Mouse (Mus musculus): ENCODE data around the gene Slc7a6. TPM values are rescaled to one million over a fixed set of nuclear protein-coding genes. Genes with fewer than 3 reads are reported as not detected.
A peak's percentile ranks its signal among the peaks of the same experiment; 100 is the strongest.

Gene Slc7a6
- polyA plus RNA-seq, 1 experiment = 3.6 TPM

DNA sequence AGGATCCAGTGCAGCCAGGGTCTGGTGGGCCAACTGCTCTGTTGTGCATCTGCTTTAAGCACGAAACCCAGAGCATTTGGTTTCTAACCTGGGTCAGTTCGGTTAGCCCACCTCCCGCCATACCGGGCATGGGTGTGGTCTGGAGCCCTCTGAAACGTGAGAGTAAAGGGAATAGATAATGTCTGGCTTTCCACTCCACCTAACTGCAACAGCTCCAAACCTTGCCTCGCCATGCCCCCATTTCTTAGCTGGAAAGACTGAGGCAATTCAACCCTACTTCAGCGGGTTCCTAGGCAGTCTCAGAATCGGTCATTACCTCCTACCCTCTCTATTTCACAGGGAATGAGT is 18.0 kb upstream of the Slc7a6 start:
- Histone ChIP-seq H3K4me3 (replicated peaks) (peak overlapping the region; percentile 99), H3K9me3 (no peaks in the 10 kb centered on the region), H3K36me3 (replicated peaks; ENCODE audit: low read length) (peaks cover 23% of the 10 kb centered on the region), H3K4me1 (peaks cover 79% of the 10 kb centered on the region), H3K27me3 (replicated peaks) (no peaks in the 10 kb centered on the region)
- TF ChIP-seq GATA1 (IDR thresholded peaks at IDR 0.05; ENCODE audit: borderline replicate concordance, low read length) (no peak), FLI1 (IDR thresholded peaks at IDR 0.05; ENCODE audit: low read length) (no peak)

DNA sequence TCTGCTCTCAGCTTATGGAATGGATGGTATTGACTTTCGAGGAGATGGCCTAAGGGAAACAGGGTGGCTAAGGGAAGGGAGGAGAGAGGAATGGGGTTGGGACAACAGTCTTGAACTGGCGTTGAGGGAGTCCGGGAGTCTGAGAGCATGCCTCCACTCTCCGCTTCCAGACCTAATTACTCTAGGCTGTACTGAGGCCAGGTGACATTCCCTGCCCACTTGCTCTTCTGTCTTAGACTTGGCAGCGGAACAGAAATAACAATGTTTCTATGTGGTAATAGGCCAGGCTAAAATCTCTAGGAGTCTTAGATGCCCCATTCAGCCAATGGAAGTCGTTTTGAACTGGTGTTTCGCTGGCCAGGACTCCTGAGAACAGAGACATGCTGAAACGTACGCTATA is 17.6 kb upstream of the Slc7a6 start:
- TF ChIP-seq GATA1 (IDR thresholded peaks at IDR 0.05; ENCODE audit: borderline replicate concordance, low read length) = no peak
- no peak for TF ChIP-seq FLI1 (IDR thresholded peaks at IDR 0.05; ENCODE audit: low read length)
- peaks cover 75% of the 10 kb centered on the region for H3K4me1 ChIP-seq
- H3K4me3 ChIP-seq (replicated peaks) = peak overlapping the region; percentile 99
- peaks cover 27% of the 10 kb centered on the region for H3K36me3 ChIP-seq (replicated peaks; ENCODE audit: low read length)
- no peaks in the 10 kb centered on the region for H3K27me3 ChIP-seq (replicated peaks)
- H3K9me3 ChIP-seq = no peaks in the 10 kb centered on the region

DNA sequence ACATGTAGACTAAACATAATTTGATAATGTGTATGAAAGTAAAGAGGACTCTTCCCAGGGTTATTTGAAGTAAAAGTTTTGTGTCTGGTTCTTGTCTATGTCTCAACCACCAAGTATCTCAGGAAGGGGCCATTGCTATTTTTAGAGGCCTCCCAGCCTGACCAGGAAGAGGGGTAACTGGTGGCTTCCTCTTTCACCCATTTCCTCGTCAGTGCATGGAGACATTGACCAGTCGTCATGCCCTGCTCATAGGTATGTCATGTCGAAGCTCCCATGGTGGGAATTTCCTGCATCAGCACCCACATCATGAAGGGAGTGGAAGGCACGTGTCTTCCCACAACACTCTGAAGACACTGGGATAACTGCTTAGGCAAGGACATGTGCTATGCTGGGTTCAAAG is 15.8 kb upstream of the Slc7a6 start:
- H3K27me3 ChIP-seq (replicated peaks) = no peaks in the 10 kb centered on the region
- H3K9me3 ChIP-seq = no peaks in the 10 kb centered on the region
- peaks cover 40% of the 10 kb centered on the region for H3K36me3 ChIP-seq (replicated peaks; ENCODE audit: low read length)
- H3K4me1 ChIP-seq = peaks cover 74% of the 10 kb centered on the region
- H3K4me3 ChIP-seq (replicated peaks) = peak overlapping the region; percentile 62
- TF ChIP-seq GATA1 (IDR thresholded peaks at IDR 0.05; ENCODE audit: borderline replicate concordance, low read length) (no peak), FLI1 (IDR thresholded peaks at IDR 0.05; ENCODE audit: low read length) (no peak)

DNA sequence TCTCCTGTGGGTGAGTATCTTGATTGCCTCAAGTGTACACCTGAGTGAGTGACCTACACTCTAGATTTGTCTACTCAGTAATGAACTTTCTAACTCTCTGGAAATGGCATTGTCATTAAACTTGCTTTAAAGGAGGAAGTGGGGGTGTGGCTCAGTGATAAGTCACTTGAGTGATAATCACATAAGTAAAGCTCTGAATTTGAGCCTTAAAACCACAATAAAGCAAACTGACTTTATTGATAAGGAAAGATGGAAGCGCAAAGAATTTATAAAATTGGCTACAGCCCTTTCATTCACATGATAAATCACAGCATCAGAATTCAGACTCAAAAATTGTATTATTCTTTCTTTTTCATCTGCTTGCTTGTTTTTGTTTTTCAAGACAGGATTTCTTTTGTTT is 11.2 kb upstream of the Slc7a6 start:
- H3K4me1 ChIP-seq = peaks cover 56% of the 10 kb centered on the region
- no peak overlapping the region for H3K4me3 ChIP-seq (replicated peaks)
- H3K36me3 ChIP-seq (replicated peaks; ENCODE audit: low read length) = peaks cover 85% of the 10 kb centered on the region
- no peaks in the 10 kb centered on the region for H3K9me3 ChIP-seq
- TF ChIP-seq FLI1 (IDR thresholded peaks at IDR 0.05; ENCODE audit: low read length) = no peak
- no peak for TF ChIP-seq GATA1 (IDR thresholded peaks at IDR 0.05; ENCODE audit: borderline replicate concordance, low read length)
- H3K27me3 ChIP-seq (replicated peaks) = no peaks in the 10 kb centered on the region

DNA sequence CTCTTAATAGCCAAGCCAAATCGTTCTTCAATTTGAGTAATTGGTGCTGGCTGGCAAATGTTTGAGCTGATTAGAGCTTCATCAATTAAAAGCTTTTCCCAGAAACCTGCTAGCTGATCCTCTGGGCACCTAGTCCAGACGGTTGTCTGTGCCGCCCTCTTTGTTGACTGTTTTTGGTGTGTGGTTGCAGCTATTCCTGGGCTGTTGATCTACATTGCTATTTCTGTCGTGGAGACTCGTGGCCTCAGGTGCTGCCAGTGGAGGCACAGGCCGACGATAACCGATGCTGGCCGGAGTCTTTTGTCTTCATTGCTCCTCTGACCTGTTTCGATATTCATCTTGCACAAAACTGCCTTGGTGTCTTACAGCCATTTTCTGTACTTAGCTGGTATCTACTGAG is 10.3 kb upstream of the Slc7a6 start:
- peaks cover 94% of the 10 kb centered on the region for H3K36me3 ChIP-seq (replicated peaks; ENCODE audit: low read length)

DNA sequence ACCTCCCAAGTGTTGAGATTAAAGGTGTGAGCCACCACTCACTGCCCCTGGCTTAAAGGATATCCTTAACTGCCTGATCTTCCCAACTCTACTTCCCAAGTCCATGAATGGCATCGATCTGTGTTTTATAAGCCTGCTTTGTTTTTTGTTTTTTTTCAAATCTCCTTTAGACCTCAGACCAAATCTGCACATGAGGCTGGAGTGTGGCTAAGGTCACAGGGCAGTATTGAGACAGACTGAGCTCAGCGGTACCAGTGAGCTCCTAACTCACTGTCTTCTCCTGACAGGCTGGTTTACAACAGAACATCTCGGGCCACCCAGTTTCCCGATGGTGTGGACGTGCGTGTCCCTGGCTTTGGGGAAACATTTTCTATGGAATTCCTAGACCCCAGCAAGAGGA is 8.8 kb upstream of the Slc7a6 start:
- Histone ChIP-seq H3K4me3 (replicated peaks) (no peak overlapping the region), H3K9me3 (no peaks in the 10 kb centered on the region), H3K4me1 (peaks cover 43% of the 10 kb centered on the region), H3K27me3 (replicated peaks) (no peaks in the 10 kb centered on the region), H3K36me3 (replicated peaks; ENCODE audit: low read length) (peaks cover 93% of the 10 kb centered on the region)
- no peak for TF ChIP-seq GATA1 (IDR thresholded peaks at IDR 0.05; ENCODE audit: borderline replicate concordance, low read length)
- TF ChIP-seq FLI1 (IDR thresholded peaks at IDR 0.05; ENCODE audit: low read length) = no peak

More for the DNA sequence above, 10.3 kb upstream of the Slc7a6 start:
- H3K4me3 ChIP-seq (replicated peaks) = no peak overlapping the region
- peaks cover 55% of the 10 kb centered on the region for H3K4me1 ChIP-seq
- H3K9me3 ChIP-seq = no peaks in the 10 kb centered on the region
- no peaks in the 10 kb centered on the region for H3K27me3 ChIP-seq (replicated peaks)
- TF ChIP-seq FLI1 (IDR thresholded peaks at IDR 0.05; ENCODE audit: low read length) (no peak), GATA1 (IDR thresholded peaks at IDR 0.05; ENCODE audit: borderline replicate concordance, low read length) (no peak)

DNA sequence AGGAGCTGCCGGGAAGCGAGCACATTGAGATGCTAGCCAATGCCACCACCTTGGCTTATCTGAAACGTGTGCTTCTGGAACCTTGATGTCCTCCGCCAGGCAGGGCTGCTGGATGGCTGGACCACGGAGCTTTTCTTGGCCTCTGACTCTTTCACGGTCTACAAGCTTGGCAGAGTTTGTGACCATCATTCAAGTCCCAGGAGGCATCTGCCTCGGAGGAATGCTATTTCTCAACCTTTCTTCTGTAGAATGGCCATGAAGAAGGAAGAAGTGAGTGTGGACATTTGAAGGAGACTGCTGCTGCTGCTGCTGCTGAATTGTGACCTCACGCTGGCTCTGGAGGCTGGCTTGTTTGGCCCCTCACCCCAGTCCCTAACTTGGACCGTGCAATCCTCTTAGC is 5.4 kb upstream of the Slc7a6 start:
- H3K36me3 ChIP-seq (replicated peaks; ENCODE audit: low read length) = peaks cover 82% of the 10 kb centered on the region
- TF ChIP-seq FLI1 (IDR thresholded peaks at IDR 0.05; ENCODE audit: low read length) (no peak), GATA1 (IDR thresholded peaks at IDR 0.05; ENCODE audit: borderline replicate concordance, low read length) (no peak)
- H3K9me3 ChIP-seq = no peaks in the 10 kb centered on the region
- no peak overlapping the region for H3K4me3 ChIP-seq (replicated peaks)
- no peaks in the 10 kb centered on the region for H3K27me3 ChIP-seq (replicated peaks)
- H3K4me1 ChIP-seq = peaks cover 53% of the 10 kb centered on the region

DNA sequence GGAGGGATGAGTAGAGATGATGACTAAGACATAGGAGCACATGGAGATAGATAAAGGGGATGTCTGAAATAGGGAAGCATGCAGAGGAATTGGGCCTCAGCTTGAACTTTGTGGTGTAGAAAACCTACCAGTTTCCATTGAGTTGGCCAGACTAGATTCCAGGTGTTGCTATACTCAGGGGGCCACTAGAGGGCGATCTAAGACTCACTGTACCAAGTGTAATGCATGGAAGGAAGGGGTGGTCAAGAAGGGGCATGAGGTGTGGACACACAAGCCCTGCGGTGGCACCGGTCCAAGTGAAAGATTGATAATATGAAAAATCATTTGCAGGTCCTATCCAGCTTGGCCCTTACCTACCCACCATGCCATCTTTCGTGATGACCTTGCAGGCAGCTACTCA is 3.2 kb upstream of the Slc7a6 start:
- Histone ChIP-seq H3K27me3 (replicated peaks) (no peaks in the 10 kb centered on the region), H3K36me3 (replicated peaks; ENCODE audit: low read length) (peaks cover 60% of the 10 kb centered on the region)
- TF ChIP-seq GATA1 (IDR thresholded peaks at IDR 0.05; ENCODE audit: borderline replicate concordance, low read length) = no peak
- no peak for TF ChIP-seq FLI1 (IDR thresholded peaks at IDR 0.05; ENCODE audit: low read length)

DNA sequence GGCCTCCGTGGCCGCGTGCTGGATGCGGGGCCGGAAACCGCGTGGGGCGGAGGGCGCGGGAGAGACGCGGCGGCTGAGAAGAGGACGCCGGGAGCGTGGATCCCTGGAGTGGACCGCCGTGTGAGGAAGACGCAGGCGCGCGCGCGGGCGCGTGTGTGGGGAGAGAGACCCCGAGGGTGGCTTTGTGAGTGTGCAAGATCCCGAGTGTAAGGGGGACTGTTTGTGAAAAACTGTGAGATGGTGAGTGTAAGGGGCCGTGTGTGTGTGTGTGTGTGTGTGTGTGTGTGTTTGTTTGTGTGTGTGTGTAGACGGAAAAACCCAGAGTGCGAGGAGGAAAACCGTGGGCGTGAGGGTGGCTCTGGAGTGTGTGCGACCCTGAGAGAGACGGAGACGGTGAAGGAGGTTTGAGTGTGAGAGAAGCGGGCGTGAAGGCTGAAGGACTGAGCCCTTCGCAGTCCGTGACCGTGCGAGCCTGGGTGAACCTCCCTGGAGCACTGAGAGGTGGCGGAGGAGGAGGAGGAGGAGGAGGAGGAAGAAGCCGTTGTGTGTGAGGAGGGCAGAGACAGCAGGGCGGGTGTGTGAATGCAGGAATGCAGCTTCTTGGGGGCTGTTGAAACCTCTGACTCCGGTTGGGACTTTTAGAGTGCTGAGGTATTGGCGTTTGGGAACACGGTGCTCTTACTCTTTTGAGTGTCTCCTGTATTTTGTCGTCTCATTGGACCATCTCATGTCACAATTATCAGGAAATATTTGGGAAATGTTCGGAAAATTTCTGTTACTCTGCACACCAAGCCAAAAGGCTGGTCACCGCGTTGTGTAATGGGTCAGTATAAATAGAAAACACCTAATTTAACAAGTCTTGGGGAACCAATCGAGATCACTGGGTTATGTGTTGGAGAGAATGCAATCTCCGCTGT is 618 bp downstream of the Slc7a6 start:
- peaks cover 45% of the 10 kb centered on the region for H3K4me1 ChIP-seq
- peak overlapping the region; percentile 99 for H3K4me3 ChIP-seq (replicated peaks)
- H3K9me3 ChIP-seq = no peaks in the 10 kb centered on the region
- TF ChIP-seq GATA1 (IDR thresholded peaks at IDR 0.05; ENCODE audit: borderline replicate concordance, low read length) = no peak
- no peak for TF ChIP-seq FLI1 (IDR thresholded peaks at IDR 0.05; ENCODE audit: low read length)
- H3K27me3 ChIP-seq (replicated peaks) = no peaks in the 10 kb centered on the region
- H3K36me3 ChIP-seq (replicated peaks; ENCODE audit: low read length) = peaks cover 22% of the 10 kb centered on the region

More for the DNA sequence above, 3.2 kb upstream of the Slc7a6 start:
- Histone ChIP-seq H3K9me3 (no peaks in the 10 kb centered on the region), H3K4me1 (peaks cover 68% of the 10 kb centered on the region), H3K4me3 (replicated peaks) (no peak overlapping the region)

DNA sequence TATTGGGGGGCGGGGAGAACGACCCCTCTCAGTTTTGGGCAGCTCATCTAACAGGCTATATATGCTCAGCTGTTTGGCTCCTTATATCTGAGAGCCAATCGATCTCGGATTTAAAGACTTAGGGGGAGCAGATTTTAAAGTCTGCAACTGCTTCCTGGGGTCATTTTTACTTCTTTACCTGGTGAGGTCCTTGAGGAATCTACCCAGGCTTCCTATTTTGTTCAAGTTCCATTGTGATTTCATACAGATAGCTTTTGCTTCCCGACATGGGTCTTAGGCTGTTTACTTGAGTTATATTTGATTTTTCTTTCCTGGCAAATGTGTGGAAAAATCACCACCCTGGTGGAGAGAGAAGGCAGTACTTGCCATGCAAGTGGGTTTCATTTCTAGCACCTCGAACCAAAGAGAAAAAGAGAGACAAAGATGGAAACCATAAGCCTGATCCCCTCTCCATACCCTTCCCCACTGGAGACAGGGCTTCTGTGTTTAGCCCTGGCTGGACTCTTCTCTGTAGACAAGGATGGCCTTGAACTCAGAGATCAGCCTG is 1.4 kb downstream of the Slc7a6 start:
- Histone ChIP-seq H3K4me3 (replicated peaks) (peak overlapping the region; percentile 99), H3K27me3 (replicated peaks) (no peaks in the 10 kb centered on the region), H3K36me3 (replicated peaks; ENCODE audit: low read length) (peaks cover 16% of the 10 kb centered on the region), H3K4me1 (peaks cover 45% of the 10 kb centered on the region), H3K9me3 (no peaks in the 10 kb centered on the region)
- TF ChIP-seq GATA1 (IDR thresholded peaks at IDR 0.05; ENCODE audit: borderline replicate concordance, low read length) = no peak
- no peak for TF ChIP-seq FLI1 (IDR thresholded peaks at IDR 0.05; ENCODE audit: low read length)
